Mouse (Mus musculus) adrenal gland, postnatal 36 days (tissue): Measurements from ENCODE around the gene L2hgdh. TPM values are rescaled to one million over a fixed set of nuclear protein-coding genes. Genes with fewer than 3 reads are reported as not detected.
A peak's percentile ranks its signal among the peaks of the same experiment; 100 is the strongest.

ENCODE experiments used
- DNase-seq, 2 experiments: peaks; one replicate each; pipeline ENCODE4 v3.0.0; 2021; ENCODE audit warnings: mixed read lengths in 1 of 2
- total RNA-seq, 2 experiments: library from RNA; stranded (reverse); gene quantifications; 2 replicates each; pipeline ENCODE4 v1.2.3; 2021

Gene L2hgdh
- total RNA-seq, 2 experiments from 2014 or later: 22.7 to 26.4 TPM

GRCm38 (mm10) chr12:69730306-69730705, 5.6 kb upstream of the L2hgdh start:
- DNase-seq: no peak

- no peak for DNase-seq
Observed at GRCm38 (mm10) chr12:69729246-69729645, 4.6 kb upstream of the L2hgdh start.

GRCm38 (mm10) chr12:69724018-69724710, 509 bp downstream of the L2hgdh start:
- DNase-seq: no peak

GRCm38 (mm10) chr12:69723376-69723775, 1.3 kb downstream of the L2hgdh start:
- DNase-seq: no peak

- DNase-seq: no peak
Observed at GRCm38 (mm10) chr12:69722857-69723256, 1.8 kb downstream of the L2hgdh start.

- no peak for DNase-seq
Observed at GRCm38 (mm10) chr12:69713628-69714027, 11.0 kb downstream of the L2hgdh start.

- peak; percentile 35 to 42 for DNase-seq
Observed at GRCm38 (mm10) chr12:69704799-69705458, 19.7 kb downstream of the L2hgdh start.

- no peak for DNase-seq
Observed at GRCm38 (mm10) chr12:69698352-69698751, 26.3 kb downstream of the L2hgdh start.

GRCm38 (mm10) chr12:69696746-69697145, 27.9 kb downstream of the L2hgdh start:
- peak; percentile 56 to 75 for DNase-seq

- no peak for DNase-seq
Observed at GRCm38 (mm10) chr12:69693471-69693870, 31.2 kb downstream of the L2hgdh start.

GRCm38 (mm10) chr12:69690714-69691113, 34.0 kb downstream of the L2hgdh start:
- no peak for DNase-seq

GRCm38 (mm10) chr12:69689094-69689493, 35.6 kb downstream of the L2hgdh start:
- DNase-seq: no peak

GRCm38 (mm10) chr12:69688368-69688767, 36.3 kb downstream of the L2hgdh start:
- no peak for DNase-seq

GRCm38 (mm10) chr12:69683537-69683936, 41.1 kb downstream of the L2hgdh start:
- peak; percentile 92 to 94 for DNase-seq

GRCm38 (mm10) chr12:69682788-69683419, 41.8 kb downstream of the L2hgdh start:
- peak in 1 of 2 experiments; percentile 21 for DNase-seq

- peak; percentile 90 to 94 for DNase-seq
Observed at GRCm38 (mm10) chr12:69682065-69682787, 42.4 kb downstream of the L2hgdh start.

- DNase-seq: peak; percentile 79 to 84
Observed at GRCm38 (mm10) chr12:69681566-69682061, 43.1 kb downstream of the L2hgdh start, which contains the start of gene Sos2. Gene Sos2 (minus strand): TSS chr12:69681852.

- DNase-seq: peak; percentile 61 to 68
Observed at GRCm38 (mm10) chr12:69680635-69681565, 43.8 kb downstream of the L2hgdh start.

- DNase-seq: no peak
Observed at GRCm38 (mm10) chr12:69676157-69676556, 48.5 kb downstream of the L2hgdh start.

GRCm38 (mm10) chr12:69674576-69675537, 49.8 kb downstream of the L2hgdh start:
- no peak for DNase-seq
